Mouse (Mus musculus) olfactory bulb, adult 2 months (tissue): Measurements from ENCODE around the gene Apopt1.
A peak's percentile ranks its signal among the peaks of the same experiment; 100 is the strongest.

ENCODE experiments used
- CTCF ChIP-seq: fragments of 200-500 bp; IDR thresholded peaks from 2 replicates; pipeline ENCODE4 v1.5.1; 2012; ENCODE audit warnings: low read depth, mild to moderate bottlenecking, low read length, moderate library complexity; ENCODE audit not compliant: insufficient read depth
- POLR2A ChIP-seq: fragments of 200-500 bp; IDR thresholded peaks from 2 replicates; pipeline ENCODE4 v1.6.1; 2012; ENCODE audit warnings: mild to moderate bottlenecking, low read depth, low read length, moderate library complexity; ENCODE audit not compliant: insufficient read depth

DNA sequence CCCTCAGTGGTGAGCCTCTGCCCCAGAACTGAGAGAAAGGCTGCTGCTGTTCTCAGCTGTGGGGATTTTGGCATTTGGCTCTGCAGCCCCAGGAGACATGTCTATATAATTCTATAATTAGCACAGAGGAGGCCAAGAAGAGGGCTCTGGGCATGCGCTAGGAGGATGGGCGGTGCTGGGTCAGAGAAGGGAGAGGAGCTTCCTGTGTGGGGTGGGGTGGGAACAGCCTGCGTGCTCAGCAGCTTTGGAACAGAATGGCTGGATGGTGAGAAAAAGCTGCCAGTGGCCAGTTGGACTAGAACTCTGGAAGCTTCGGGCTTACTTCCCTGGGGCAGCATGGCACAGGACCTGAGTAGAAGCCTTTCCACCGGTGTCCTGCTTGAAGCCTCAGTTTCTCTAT lies 33.0 kb downstream of the Apopt1 start:
- TF ChIP-seq CTCF (no peak), POLR2A (0 out of 2 replicates have a peak, but pooled peaks have one; percentile 12)
